Mouse (Mus musculus): ENCODE data around the gene Plch2.

Plch2 gene

GRCm38 (mm10) chr4:154935788-154936187 lies 120.8 kb downstream of the Plch2 start:
- DNase-seq (ENCODE audit: extremely low spot score, low spot score) = no peak

GRCm38 (mm10) chr4:154934800-154935199 lies 121.8 kb downstream of the Plch2 start:
- no peak for DNase-seq (ENCODE audit: extremely low spot score, low spot score)

DNA sequence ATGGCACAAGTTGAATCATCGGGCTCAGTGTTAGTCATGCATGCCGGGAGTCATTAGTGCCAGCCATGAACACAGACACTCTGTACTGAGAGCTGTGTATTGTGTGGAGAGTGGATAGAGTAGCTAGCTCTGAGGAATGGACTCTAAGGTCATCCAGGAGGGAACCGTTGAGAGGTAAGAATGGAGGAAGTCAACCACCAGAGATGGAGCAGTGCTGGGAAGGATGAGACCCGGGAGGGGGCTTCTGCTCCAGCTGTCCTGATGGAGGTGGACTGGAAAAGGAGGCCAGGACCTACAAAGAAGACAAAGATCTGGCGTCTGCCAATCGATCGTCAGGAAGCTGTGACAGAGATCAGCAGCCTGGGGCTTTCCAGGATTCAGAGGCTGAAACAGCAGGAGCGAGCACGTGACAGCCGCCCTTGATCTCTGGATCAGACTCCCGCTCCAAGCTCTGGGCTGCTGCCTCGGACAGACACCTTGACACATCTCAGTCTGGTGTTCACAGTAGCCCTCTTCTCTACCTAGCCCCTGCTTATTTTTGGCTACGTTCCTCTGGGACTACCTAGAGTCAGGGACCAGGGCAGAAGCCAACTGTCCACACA lies 123.2 kb downstream of the Plch2 start:
- DNase-seq (ENCODE audit: extremely low spot score, low spot score) = no peak

Data from neural tube, embryonic 10.5 days (tissue).